Mouse (Mus musculus) urinary bladder, postnatal 10 days (tissue): ENCODE data around the gene Kcnj10.

ENCODE experiments used
- DNase-seq: peaks from one replicate; pipeline ENCODE4 v3.0.0; 2022; ENCODE audit warnings: low spot score

The Kcnj10 gene

GRCm38 (mm10) chr1:172312768-172313561 lies 28.0 kb upstream of the Kcnj10 start:
- DNase-seq: no peak

GRCm38 (mm10) chr1:172313613-172314411 lies 27.2 kb upstream of the Kcnj10 start:
- no peak for DNase-seq

GRCm38 (mm10) chr1:172314911-172315310 lies 26.1 kb upstream of the Kcnj10 start:
- DNase-seq: no peak

- DNase-seq: no peak
Measured at GRCm38 (mm10) chr1:172317431-172317830, 23.6 kb upstream of the Kcnj10 start.

GRCm38 (mm10) chr1:172317946-172318345 lies 23.1 kb upstream of the Kcnj10 start:
- no peak for DNase-seq

GRCm38 (mm10) chr1:172318424-172319035 lies 22.5 kb upstream of the Kcnj10 start:
- DNase-seq: no peak

GRCm38 (mm10) chr1:172319346-172319745 lies 21.7 kb upstream of the Kcnj10 start:
- DNase-seq: no peak

- no peak for DNase-seq
Measured at GRCm38 (mm10) chr1:172319921-172320411, 21.0 kb upstream of the Kcnj10 start.

- DNase-seq: no peak
Measured at GRCm38 (mm10) chr1:172322725-172323124, 18.3 kb upstream of the Kcnj10 start.

GRCm38 (mm10) chr1:172323298-172323697 lies 17.7 kb upstream of the Kcnj10 start:
- DNase-seq: no peak

GRCm38 (mm10) chr1:172323801-172324359 lies 17.1 kb upstream of the Kcnj10 start:
- DNase-seq: no peak

GRCm38 (mm10) chr1:172324725-172325124 lies 16.3 kb upstream of the Kcnj10 start:
- DNase-seq: peak; percentile 40

- DNase-seq: no peak
Measured at GRCm38 (mm10) chr1:172325680-172326535, 15.1 kb upstream of the Kcnj10 start.

GRCm38 (mm10) chr1:172326684-172327083 lies 14.3 kb upstream of the Kcnj10 start:
- DNase-seq: no peak

- DNase-seq: no peak
Measured at GRCm38 (mm10) chr1:172327206-172328001, 13.6 kb upstream of the Kcnj10 start.

GRCm38 (mm10) chr1:172328041-172328440 lies 13.0 kb upstream of the Kcnj10 start:
- no peak for DNase-seq

- DNase-seq: no peak
Measured at GRCm38 (mm10) chr1:172328461-172328860, 12.5 kb upstream of the Kcnj10 start.

- no peak for DNase-seq
Measured at GRCm38 (mm10) chr1:172329131-172329530, 11.9 kb upstream of the Kcnj10 start, which contains the start of gene Kcnj9. Gene Kcnj9, minus strand, starts transcription at chr1:172329318.

- DNase-seq: no peak
Measured at GRCm38 (mm10) chr1:172329616-172330015, 11.4 kb upstream of the Kcnj10 start.

GRCm38 (mm10) chr1:172331422-172331947 lies 9.5 kb upstream of the Kcnj10 start:
- no peak for DNase-seq
